Mouse (Mus musculus): ENCODE measurements at regions not wholly inside any gene's neighbourhood (a gene's known extent, or its start where the extent isn't known, plus 50 kb on each side); places are given as distances from the start of the nearest gene placed in this dataset.

DNA sequence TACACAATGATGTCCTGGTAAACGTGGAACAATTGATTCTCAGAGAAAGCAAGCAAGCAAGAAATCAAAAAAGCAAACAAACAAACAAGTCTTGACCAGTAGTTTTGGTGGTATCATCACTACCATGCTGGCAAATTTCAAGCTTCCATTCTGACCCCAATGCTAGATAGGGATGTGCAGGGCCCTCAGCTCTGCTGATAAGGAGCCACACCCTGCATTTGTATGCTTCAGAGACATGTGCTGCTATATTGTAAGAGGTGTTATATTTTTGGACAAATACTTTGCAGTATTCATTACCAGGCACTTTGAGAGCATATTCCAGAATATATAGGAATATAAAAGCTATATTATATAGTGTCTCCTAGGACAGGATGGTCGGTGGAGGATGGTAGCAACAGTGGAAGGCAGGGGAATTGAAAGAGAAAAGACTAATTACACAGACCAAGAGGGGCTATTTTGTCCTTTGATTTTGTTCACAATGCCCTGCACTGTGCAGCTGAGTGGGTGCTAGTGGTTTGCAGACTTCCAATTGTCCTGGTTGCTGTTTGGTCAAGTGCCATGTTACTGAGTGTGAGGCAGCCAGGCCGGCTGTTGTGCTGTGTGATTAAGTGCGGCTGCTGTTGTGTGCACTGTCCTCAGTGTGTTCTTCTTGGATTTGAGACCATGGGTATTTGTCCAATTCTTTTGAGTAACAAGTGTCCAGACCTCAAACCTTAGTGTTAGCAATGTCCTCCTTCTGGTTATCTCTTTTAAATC lies 54.9 kb upstream of the Paqr3 start:
- 71% methylated on average over 4 of the region's 4 CpGs for WGBS

More for the DNA sequence above, 54.9 kb upstream of the Paqr3 start:
- H3K9me3 ChIP-seq: no peaks in the 10 kb centered on the region
- no peaks in the 10 kb centered on the region for H3K27me3 ChIP-seq (replicated peaks; ENCODE audit: low read depth, poor library complexity, severe bottlenecking)
- no peaks in the 10 kb centered on the region for H3K4me1 ChIP-seq
- no peak for DNase-seq (ENCODE audit: low spot score)
- H3K27ac ChIP-seq (replicated peaks): no peak overlapping the region
- no peaks in the 10 kb centered on the region for H3K36me3 ChIP-seq (replicated peaks)
- no peak overlapping the region for H3K4me3 ChIP-seq
